Mouse (Mus musculus) left cerebral cortex, postnatal 4 days (tissue): ENCODE results near the gene Fam222b. TPM values are rescaled to one million over a fixed set of nuclear protein-coding genes. Genes with fewer than 3 reads are reported as not detected.
"Not testable (repeated sequence)": the region's sequence is repeated elsewhere in the genome, so short reads cannot be mapped to it uniquely, and the experiment has no call there.

Experiments
- DNase-seq: peaks from one replicate; pipeline ENCODE4 v3.0.0-alpha.2; 2022
- intact Hi-C: fragments of 180-260 bp; cut with DNase I; formaldehyde crosslinking; loops from one replicate; pipeline ENCODE4 v1.15.1; 2025
- total RNA-seq, 2 experiments: library from RNA; stranded (reverse); gene quantifications; 2 replicates each; pipeline ENCODE4 v1.2.3; 2021

Fam222b gene
- total RNA-seq, 2 experiments from 2014 or later = 26.9 TPM

- DNase-seq = no peak
- intact Hi-C loops = loop anchor here (5.0 kb wide), 1 partner anchor 140 kb away; the partner anchor contains the start of gene Flot2
Measured at GRCm38 (mm10) chr11:78177437-78177836, 83.0 kb downstream of the Fam222b start.

- peak; percentile 96 for DNase-seq
- intact Hi-C loops = loop anchor here (5.0 kb wide), 1 partner anchor 141 kb away; the partner anchor contains the start of gene Flot2
Measured at GRCm38 (mm10) chr11:78177903-78178858, 83.7 kb downstream of the Fam222b start.

GRCm38 (mm10) chr11:78178859-78179437 is 84.5 kb downstream of the Fam222b start:
- intact Hi-C loops = loop anchor here (5.0 kb wide), 1 partner anchor 142 kb away; the partner anchor contains the start of gene Flot2

GRCm38 (mm10) chr11:78179438-78179999 is 85.1 kb downstream of the Fam222b start:
- no peak for DNase-seq
- intact Hi-C loops = loop anchor here (5.0 kb wide), 1 partner anchor 142 kb away; the partner anchor contains the start of gene Flot2

More at GRCm38 (mm10) chr11:78178859-78179437, 84.5 kb downstream of the Fam222b start:
- peak; percentile 80 for DNase-seq

- intact Hi-C loops = no loop called here
- DNase-seq = no peak
Measured at GRCm38 (mm10) chr11:78180081-78180761, 85.8 kb downstream of the Fam222b start.

GRCm38 (mm10) chr11:78181830-78182357 is 87.4 kb downstream of the Fam222b start:
- no peak for DNase-seq
- intact Hi-C loops = no loop called here

GRCm38 (mm10) chr11:78182450-78182849 is 88.0 kb downstream of the Fam222b start:
- no peak for DNase-seq
- intact Hi-C loops = no loop called here

- peak; percentile 84 for DNase-seq
- intact Hi-C loops = no loop called here
Measured at GRCm38 (mm10) chr11:78182961-78183844, 88.7 kb downstream of the Fam222b start, which contains the start of gene Rpl23a. Gene Rpl23a (minus strand): TSS chr11:78183584.

GRCm38 (mm10) chr11:78183884-78184514 is 89.5 kb downstream of the Fam222b start:
- DNase-seq = no peak
- intact Hi-C loops = no loop called here

GRCm38 (mm10) chr11:78184702-78185101 is 90.2 kb downstream of the Fam222b start:
- intact Hi-C loops, DNase-seq: not testable (repeated sequence)

- intact Hi-C loops = no loop called here
- DNase-seq = peak; percentile 89
Measured at GRCm38 (mm10) chr11:78188331-78189233, 94.1 kb downstream of the Fam222b start, which contains the start of gene Rab34. Gene Rab34 (plus strand): TSS chr11:78188430.

GRCm38 (mm10) chr11:78189234-78190040 is 95.0 kb downstream of the Fam222b start:
- peak; percentile 89 for DNase-seq
- intact Hi-C loops = no loop called here

GRCm38 (mm10) chr11:78190041-78190440 is 95.6 kb downstream of the Fam222b start:
- intact Hi-C loops = no loop called here
- DNase-seq = no peak

GRCm38 (mm10) chr11:78193113-78193512 is 98.7 kb downstream of the Fam222b start, which contains the start of gene Proca1:
Gene Proca1 (plus strand): TSS chr11:78193392.
- no peak for DNase-seq
- intact Hi-C loops = no loop called here

- DNase-seq = peak; percentile 57
- intact Hi-C loops = no loop called here
Measured at GRCm38 (mm10) chr11:78194411-78195100, 100.1 kb downstream of the Fam222b start.
